Mouse (Mus musculus) cerebellum, adult 11 months (tissue): ENCODE data around the gene Cd9.

ENCODE experiments used
- DNase-seq: peaks from one replicate; pipeline ENCODE4 v3.0.0; 2022

The Cd9 gene

DNA sequence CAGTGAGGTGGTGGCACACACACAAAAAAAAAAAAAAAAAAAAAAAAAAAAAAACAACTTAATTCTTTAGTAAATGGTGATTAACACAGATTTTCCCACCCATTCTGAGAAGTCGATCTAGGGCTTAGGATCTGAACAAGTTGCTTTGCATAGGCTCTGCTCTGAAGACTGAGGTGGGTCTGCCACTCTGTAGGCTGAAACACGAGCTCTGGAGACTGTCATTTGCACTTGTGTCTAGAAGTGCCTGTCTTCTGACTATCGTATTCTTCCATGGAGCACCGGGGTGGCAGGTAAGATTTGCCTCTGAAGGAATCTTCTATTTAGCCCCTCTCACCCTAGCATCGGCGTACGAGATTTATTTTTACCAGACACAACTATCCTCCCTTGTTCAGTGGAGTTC, 62.1 kb downstream of the Cd9 start:
- no peak for DNase-seq

DNA sequence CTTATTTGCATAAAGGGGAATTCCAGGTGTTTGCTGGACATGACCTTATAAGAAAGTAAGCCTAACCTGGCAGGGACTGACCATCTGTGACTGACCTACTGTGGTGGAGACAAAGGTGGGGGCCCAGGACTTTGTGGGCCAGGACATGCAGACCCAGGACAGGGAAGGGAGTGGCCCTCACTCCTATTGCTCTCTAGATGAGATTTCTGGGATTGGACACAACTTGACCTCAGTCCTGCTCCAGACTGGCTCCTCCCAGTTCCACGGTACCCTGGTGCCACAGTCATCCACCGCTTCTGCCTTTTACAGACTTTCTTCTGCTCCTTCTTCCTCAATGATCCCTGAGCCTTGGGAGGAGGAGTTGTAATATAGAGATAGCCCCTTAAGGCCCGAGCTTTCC, 63.6 kb downstream of the Cd9 start:
- DNase-seq = no peak

DNA sequence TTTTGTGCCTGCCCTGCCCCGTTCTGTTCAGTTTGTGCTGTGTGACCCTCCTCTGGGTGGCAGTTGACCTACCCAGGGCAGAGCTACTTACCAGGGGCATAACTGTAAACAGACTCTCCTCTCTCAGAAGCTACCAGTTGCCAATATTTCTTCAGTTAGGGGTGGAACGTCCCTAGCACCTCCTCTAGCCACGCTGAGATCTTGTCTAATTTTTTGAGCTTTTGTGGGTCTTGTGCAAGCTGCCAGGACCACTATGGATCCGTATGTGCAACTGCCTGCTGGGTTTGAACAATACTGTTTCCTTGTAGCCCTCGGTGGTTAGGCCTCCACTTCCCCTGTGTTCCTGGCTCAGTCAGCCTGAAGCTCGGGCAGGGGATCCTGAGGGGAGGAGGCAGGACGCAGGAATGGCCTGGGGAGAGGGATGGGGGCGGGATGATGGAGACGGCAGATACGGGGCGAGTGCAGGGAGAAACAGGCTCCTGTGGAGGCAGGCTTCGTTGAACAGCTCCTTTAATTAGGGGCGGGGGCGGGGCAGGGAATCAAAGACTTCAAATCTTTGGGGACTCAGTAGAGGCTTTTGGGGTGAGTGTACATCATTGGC, 64.1 kb downstream of the Cd9 start:
- DNase-seq = no peak

DNA sequence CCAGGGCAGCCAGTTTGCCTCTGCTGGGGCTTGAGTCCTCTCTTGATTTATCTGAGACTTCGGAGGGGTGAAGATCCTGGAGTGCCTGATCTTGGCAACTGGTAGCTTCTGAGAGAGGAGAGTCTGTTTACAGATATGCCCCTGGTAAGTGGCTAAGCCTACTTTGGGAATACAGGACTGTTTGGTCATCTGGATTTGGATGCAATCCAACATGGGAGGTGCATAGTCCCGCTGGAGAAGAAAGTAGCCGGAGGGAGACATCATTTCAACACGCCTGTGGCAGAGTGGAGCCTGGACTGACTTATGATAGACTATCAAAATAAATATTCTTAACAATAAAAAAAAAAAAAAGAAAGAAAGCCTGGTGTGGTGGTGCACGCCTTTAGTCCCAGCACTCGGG, 64.8 kb downstream of the Cd9 start:
- DNase-seq = no peak

DNA sequence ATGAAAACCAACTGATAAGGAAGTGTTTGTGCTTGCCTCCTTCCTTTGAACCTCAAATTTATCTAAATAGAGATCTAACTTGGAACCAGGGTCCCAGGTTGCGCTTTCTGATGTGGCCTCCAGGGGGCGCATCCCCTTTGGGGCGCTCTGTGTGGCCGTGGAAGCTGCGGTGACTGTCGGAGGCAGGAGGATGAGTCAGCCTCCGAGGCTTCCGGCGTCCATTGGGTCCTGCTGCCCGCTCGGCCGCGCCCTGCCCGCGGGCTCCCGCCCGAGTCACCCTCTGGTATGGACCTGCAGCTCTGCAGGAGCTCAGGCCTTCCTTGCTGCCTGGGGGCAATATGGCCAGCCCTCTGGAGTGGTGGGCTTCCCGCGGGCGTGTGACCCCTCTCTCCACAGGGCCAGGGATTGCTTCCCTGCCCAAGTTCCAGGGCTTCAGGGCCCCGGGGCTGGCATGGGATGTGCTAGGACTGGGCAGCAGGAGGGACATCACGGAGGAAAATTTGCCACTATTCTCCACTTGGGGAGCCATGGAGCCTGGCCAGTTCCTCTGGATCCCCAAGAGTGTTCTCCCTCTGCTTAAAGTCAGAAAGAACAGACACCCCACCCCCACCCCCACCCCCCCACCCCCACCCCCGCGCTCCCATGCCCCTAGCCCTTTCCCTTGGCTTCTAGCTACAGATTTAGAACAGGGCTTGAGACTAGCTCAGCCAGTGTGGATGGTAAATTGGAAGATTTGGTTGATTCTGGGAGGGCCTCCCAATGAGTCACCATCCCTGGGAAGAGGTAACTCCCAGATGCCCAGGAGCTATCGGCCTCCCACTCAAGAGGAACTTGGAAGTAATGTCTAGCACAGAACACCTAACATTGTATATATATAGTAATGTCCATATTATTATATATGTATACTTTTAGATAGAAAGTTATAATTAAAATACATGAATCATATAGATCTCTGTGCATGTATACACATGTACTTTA, 67.9 kb downstream of the Cd9 start:
- DNase-seq = peak; percentile 37

DNA sequence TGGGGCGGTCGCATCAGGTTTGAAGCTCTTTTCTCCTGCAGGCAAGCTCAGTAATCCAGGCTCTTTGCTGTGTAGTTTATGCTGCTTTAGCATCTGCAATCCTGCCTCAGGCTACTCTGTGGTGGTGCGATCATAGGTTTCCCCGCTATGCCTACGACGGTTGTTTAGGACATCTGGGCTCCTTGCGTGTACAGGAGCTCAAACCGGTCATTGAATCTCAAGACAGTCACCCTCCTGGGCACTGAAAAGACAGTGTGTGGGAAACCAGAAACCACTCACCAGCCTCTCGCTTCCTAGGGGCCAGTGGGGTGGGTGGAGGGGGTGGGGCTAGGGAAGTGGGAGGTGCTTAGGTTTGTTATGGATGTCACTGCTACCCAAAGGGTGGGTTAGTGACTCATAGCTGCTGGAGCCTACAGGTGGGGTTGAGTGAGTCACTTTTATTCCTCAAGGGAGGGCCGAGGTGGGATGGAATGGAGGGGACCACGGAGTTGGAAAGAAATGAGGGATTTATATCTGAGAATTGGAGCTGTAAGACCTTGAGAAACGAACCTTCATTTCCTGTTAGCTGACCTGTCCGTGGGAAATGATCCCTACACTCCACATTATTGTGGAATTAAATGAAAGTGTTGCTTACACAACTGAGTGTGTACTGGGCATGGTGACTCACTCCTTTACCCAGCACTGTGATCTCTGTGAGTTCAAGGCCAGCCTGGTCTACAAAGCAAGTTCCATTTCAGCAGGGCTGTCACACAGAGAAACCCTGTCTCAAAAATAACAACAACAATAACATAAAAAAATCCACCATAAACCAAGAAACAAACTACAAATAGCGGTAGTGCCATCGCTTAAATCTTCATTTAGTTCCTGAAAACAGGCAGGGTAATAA, 69.1 kb downstream of the Cd9 start:
- no peak for DNase-seq

DNA sequence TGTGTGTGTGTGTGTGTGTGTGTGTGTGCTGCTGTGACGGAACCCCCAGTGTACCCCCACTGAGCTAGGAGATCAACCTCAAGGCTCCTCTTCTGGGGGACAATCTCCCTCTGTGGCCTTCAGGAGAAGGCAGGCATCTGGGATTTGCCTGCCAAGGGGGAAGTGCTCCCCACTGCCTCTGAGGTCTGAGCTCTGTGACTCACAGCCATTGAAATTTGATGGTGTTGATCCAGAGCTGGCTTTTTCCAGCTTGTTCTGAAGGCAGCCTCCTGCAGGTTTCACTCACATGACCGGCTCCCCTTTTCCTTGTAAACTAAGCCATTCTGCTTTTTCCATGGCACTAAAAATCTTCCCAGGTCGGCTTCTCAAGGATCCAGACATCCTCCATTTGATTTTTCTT, 70.4 kb downstream of the Cd9 start:
- DNase-seq = no peak

DNA sequence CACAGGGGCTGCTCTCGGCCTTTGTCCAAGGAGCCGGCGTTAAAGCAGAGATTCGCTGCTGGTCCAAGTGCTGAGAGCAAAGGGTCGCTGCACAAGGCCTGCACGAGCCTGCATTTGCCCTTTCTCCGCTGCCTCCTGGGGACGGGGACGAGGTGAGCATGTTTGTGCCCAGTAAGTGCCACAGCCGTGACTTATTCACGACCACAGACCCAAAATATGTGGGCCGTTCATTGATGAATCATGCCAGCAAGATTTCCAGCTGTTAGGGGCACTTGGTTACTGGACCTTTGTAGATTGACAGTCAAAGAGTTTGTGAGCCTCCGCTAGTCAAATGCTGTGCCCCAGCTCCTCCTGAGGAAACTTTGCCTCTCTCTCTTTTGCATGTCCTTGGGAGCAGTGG, 71.1 kb downstream of the Cd9 start:
- no peak for DNase-seq

DNA sequence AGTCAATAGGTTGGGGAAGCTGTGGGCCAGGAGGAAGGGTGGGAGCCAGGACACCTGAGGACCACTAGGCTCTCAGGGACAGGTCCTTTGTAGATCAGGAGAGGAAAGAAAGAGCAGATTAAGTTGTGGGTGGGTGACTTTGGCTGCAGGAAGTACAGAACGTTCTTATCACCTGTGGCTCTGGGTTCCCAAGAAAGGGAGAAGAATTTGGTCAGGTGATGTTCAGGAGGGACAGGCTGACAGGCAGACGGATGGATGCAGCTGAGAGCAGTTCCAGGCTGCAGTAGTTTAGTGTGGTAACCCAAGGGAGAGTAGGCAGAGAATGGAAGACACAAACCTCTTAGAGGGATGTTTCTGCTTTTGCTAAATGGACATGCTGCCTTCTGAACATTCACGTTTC, 71.5 kb downstream of the Cd9 start:
- DNase-seq = no peak

DNA sequence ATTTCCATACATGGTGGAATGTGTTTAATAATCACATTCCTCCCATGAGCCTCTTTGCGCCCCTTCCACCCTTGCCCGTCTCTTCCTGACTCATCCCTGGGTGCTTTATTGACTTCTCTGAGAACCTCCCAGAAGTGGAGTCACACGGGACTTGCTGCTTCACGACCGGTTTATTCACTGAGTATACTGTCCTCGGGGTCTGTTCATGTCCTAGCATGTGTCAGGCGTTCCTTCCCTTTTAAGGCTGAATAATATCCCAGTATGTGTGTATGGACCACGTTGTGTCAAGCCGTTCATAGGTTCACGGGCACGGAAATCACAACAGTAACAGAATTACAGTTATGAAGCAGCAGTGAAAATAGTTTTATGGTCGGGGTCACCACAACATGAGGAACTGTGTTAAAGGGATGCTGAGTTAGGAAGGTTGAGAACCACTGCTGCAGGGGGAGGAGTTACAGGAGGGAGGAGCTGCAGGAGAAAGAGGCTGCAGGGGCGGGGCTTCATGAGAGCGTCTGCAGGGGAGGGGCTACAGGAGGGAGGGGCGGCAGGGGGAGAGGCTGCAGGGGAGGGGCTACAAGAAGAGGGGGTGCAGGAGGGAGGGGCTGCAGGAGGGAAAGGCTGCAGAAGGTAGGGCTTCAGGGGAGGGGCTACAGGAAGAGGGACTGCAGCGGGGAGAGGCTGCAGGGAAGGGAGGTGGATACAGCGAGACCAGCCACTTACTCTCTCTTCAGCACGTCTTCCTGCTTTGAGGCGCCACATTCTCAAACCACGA, 72.4 kb downstream of the Cd9 start:
- peak; percentile 4 for DNase-seq

DNA sequence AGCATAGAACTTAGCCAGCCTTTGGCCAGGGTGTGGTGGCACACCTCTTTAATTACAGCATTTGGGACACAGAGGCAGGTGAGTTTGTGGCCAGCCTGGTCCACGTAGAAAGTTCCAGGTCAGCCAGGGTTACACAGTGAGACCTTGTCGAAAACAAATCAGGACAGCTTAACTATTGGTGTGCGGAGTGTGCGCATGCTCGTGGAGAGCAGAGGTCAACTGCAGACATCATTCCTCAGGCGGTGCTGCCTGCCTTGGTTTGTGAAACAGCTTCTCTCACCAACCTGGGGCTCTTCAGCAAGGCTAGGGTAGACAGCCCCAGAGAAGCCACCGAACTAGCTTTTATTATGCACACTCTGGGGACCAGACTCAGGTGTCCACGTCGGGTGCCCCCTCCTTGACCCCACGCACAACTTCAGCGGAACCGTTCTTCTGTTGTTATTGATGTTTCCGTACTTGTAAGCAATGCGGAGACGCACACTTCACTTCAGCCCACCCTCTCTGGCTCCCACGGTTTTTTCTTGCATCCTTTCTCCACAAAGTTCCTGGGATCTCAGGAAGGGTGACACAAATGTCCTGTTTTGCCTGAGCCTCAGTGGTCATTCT, 74.0 kb downstream of the Cd9 start:
- DNase-seq = no peak

DNA sequence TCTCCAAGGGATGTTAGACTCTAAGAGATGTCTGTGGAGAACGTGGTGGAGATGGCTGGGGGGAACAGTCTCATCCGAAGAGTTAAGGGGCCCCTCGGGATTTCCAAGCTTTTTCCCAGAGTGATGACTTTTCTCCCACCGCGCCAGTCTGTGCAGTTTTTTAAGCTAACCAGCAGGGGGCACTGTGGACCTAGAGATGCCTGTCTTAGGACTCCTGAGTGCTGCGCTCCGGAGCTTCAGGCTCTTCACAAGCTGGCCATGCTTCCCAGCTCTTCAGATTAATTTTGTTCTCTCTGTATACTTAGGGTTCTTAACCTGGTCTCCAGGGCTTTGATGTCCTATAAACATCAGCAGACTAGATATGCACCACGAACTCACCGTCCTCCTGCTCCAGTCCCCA, 75.8 kb downstream of the Cd9 start:
- peak; percentile 56 for DNase-seq

DNA sequence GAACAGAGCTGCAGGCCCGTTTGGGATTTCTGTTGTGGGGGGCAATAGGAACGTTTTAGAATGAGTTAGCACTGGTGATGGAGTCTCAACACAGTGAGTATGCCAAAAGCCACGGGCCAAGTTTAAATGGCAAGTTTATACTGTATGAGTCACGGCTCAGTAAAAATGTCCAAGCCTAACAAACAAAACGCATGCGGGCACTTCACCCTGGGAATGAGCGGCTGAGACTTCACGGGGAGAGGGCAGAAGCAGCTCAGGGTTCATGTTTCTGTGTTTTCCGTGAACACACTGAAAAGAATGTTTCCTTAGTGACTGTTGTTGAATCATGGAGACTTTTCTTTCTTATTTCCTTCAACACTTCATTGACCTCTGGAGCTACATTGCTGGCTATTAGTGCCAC, 81.3 kb downstream of the Cd9 start:
- no peak for DNase-seq

DNA sequence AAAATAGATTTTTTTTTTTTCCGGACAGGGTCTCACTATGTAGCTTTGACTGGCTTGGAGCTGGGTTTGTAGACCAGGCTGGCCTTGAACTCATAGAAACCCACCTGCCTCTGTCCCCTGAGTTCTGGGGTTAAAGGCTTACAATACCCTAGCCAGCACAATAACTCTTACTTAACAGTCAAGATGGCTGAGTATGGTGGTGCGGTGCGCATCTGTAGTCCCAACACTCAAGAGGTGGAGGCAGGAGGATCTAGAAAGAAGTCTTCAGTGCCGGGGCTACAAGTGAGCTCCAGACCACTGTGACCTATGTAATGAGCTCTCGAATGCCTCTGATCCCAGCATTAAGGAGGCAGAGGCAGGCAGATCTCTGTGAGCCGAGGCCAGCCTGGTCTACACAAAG, 82.9 kb downstream of the Cd9 start:
- DNase-seq = no peak

DNA sequence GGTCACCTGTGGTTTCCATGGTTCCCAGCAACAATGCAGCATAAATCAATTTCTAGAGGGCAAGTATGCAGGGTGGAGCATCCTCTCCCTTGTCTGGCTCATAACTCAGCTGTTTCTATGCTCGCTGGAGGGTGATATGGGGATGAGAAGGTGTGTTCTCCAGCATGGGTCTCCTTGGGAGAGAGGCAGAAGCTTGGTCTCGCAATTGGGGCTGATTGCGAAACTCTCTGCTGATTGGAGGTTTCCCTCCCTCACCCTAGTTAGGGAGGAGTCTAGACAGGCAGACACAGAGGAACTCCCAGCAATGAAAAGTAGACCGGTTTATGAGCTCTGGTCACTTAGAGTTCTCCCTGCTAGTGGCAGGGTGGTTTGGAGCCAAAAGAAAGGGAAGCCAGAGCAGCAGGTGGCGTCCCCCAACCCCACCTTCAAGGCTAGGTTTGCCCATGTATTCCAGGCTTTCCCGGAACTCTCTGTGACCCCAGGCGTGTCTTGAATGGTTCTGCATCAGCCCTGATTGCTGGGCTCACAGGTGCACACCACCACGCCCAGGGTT, 83.5 kb downstream of the Cd9 start:
- DNase-seq = no peak

DNA sequence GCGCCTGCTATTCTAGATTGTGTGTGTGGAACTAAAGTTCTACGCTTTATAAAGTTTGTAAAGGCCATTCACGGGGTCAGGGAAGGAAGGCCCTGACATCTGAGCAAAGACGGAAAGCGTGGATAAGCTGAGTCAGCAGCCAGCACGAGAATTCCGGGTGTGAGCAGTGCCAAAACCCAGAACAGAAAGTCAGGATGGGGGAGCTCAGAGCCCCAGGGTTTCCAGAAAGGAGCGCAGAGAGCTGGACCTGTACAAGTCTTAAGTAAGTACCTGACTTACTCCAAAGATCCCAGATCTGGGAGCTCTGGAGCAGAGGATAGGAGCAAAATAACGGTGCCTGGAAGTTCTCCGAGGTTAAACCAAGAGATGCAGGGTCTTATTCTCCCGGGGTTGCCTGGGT, 84.0 kb downstream of the Cd9 start:
- no peak for DNase-seq
